Mouse (Mus musculus): ENCODE measurements around the gene Specc1.

The Specc1 gene

DNA sequence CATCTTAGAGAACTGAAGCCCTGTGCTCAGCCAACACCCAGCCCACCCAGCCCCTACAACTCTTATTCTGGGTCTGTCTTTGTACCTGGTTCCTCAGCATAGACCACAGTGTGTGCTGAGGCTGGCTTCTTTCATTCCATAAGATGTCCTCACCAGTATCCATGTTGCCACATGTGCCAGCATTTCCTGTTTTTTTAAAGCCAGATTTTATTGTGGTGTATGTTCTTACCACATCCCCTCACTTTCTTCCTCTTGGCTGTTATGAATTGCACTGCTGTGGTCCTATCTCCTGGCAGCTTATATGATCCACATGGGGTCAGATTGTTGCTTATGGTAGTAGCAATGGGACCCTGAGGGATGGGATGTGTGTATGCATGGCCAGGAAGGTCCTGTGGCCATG is 92.6 kb downstream of the Specc1 start:
- no peak for DNase-seq (ENCODE audit: low spot score)

GRCm38 (mm10) chr11:62050356-62051330 is 94.1 kb downstream of the Specc1 start:
- DNase-seq (ENCODE audit: low spot score) = no peak

DNA sequence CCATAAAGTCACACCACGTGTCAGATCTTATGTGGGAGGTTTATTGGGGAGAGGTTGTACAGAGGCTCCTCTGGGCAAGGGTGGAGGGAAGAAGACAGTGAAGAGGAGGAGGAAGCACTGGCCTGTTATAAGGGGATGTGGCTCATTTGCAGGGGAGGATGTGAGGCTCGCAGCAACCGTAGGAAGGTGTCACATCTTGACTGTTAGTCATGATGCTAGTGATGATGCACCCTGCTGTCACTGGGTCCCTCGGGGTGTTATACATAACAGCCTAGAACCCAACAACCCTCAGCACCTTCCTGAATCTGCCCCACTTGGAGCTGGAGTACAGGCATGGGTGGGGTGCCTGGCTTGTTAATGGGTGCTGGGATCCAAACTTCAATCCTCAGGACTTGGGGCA is 94.9 kb downstream of the Specc1 start:
- DNase-seq (ENCODE audit: low spot score) = no peak

DNA sequence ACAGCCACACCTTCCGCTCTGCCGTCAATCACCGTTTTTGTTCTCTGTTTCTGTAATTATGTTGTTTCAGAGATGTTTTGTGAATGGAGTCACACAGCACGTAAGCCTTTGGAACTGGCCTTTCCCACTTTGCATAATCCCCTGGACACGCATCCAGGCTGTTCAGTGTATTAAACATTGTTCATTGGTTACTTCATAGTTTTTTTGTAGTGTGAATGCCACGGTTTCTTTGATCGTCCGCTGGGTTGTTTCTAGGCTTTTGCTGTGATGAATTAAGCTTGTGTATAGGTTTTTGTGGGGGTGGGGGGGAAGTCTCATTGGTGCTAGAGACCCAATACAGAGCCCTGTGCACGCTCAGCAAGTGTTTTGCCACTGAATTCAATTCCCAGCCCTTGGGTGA is 97.4 kb downstream of the Specc1 start:
- DNase-seq (ENCODE audit: low spot score) = no peak

GRCm38 (mm10) chr11:62064565-62064964 is 108.0 kb downstream of the Specc1 start:
- no peak for DNase-seq (ENCODE audit: low spot score)

- no peak for DNase-seq (ENCODE audit: low spot score)
Measured at GRCm38 (mm10) chr11:62065655-62066054, 109.1 kb downstream of the Specc1 start.

DNA sequence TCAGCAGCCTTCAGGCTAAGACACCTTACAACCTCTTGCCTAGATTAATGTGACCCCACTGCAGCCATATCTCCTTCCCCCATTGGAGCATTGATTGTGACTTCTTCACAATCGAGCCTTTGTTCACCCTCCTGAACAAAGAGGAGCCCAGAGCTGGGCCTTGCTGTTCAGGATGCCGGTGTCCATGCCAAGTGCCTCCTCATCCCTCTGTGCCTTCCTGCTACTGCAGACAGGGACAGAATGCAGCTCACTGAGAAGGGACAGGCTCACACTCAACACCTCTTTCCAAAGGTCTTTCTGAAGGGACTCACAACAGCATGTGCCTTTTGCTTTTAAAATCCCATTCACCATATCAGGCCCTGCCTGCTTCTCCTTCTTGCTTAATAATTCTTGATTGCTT is 113.0 kb downstream of the Specc1 start:
- no peak for DNase-seq (ENCODE audit: low spot score)

- no peak for DNase-seq (ENCODE audit: low spot score)
Measured at GRCm38 (mm10) chr11:62070206-62070605, 113.6 kb downstream of the Specc1 start.

GRCm38 (mm10) chr11:62072406-62072805 is 115.8 kb downstream of the Specc1 start:
- DNase-seq (ENCODE audit: low spot score) = no peak

GRCm38 (mm10) chr11:62073575-62074140 is 117.1 kb downstream of the Specc1 start:
- no peak for DNase-seq (ENCODE audit: low spot score)

DNA sequence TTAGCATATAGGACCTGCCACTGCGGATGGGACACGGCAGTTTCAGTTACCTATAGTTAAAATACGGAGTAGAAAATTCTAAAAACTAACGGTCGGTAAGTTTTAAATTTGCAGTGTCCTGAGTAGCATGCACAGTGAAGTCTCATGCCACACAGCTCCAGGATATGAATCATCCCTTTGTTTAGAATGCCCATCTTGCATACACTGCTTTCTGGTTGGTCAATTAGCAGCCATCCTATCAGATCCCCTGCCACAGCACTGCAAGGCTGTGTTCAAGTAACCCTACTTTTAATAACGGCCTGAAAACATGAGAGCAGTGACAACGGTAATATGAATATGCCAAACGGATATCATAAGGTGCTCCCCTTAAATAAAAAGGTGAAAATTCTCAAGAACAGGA is 118.0 kb downstream of the Specc1 start:
- no peak for DNase-seq (ENCODE audit: low spot score)

DNA sequence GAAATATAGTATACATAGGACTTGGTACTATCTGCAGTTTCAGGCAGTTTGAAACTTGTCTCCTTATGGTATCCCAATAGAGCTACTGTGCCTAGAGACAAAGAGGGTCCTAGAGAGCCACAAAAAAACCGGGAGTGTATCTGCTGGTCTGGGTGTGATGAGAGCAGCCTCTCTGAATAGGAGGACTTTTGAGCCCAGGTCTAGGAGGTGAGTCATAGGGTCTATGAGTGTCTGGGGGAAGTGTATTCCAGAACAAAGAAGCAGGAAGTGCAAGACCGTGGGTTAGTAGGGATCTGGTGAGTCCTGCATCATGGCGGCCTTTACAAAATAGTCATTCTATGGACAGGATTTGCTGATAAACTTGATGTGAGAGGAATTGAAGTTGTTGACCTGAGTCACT is 118.5 kb downstream of the Specc1 start:
- no peak for DNase-seq (ENCODE audit: low spot score)

- DNase-seq (ENCODE audit: low spot score) = no peak
Measured at GRCm38 (mm10) chr11:62075551-62075950, 119.0 kb downstream of the Specc1 start.

GRCm38 (mm10) chr11:62076345-62077156 is 120.0 kb downstream of the Specc1 start:
- peak; percentile 92 for DNase-seq (ENCODE audit: low spot score)

DNA sequence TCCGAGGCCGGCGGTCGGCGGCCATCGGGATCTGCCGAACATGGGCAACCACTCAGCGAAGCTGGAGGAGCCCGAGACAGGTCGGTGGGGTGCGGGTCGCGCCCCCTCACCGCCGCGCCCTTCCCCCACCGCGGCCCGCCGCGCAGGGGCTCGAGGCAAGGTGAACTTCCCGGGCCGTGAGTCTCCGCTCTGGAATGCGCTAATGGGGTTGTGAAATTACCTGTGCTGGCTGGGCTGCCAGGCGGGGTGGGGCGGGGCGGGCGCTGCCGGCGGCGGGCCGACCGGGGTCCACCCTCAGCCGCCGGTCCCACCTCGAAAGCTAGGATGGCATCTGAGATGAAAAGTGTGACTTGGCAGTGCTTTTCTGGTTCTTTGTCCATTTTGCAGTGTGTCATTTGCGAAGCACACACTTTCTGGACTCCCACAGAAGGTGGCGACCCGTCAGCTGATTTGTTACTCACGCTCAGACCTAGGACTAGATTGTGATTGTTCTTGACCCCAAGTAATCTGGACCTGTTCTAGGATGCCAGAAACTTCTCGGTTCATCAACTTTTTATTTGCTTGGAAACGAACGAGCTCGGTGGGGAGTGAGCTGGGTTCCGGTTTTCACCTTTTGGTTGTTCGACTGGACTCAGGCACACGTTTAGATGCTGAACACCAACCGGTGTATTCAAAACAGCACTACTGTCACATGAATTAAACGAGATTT is 120.7 kb downstream of the Specc1 start:
- DNase-seq (ENCODE audit: low spot score) = no peak

DNA sequence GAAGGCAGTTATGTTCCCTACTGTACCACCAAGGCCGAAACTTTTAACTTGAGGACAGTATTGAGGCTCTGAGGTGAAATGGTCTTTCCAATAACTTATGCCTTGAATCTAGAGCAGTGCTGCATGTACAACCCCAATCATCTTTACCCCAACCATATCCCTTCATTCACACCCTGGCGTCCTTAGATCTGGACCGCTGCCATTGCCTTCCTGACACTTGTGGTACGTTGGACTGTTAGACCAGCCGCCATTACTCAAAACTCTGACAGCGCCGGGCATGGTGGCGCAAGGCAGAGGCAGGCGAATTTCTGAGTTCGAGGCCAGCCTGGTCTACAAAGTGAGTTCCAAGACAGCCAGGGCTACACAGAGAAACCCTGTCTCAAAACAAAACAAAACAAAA is 121.8 kb downstream of the Specc1 start:
- DNase-seq (ENCODE audit: low spot score) = no peak

DNA sequence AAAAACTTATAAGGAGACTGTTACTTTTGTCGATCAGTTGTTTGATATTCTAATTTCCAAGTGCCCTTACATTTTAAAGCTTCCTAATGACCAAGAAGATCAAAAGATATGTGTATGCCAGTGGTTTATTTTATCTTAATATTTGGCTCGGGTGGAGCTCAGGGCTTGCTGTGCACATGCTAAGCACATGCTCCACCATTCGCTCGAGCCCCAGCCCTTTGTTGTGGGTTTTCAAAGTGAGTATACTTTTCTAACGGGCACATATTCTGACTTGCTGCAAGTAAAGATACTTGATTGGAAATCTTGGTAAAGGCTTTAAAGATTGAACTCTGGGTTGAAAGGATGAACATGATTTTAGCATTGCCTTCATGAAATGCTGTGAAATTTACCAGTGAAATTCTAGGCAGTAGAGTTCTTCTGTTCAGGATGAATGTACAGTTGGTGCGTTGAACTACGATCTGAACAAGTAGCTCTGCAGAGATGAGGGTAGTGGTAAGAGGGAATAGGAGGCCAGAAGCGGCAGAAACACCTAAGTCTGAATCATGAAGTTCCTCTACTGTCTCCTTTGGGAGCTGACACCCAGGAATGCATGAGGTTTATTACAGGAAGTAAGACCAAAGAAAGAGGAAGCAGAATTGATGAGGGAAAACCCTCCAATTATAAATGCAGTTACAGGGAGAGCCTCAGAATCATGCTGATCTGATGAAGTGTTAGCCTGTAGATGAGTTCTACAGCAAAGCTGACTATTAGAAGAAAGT is 122.7 kb downstream of the Specc1 start:
- no peak for DNase-seq (ENCODE audit: low spot score)

- DNase-seq (ENCODE audit: low spot score) = no peak
Measured at GRCm38 (mm10) chr11:62080476-62080875, 123.9 kb downstream of the Specc1 start.

DNA sequence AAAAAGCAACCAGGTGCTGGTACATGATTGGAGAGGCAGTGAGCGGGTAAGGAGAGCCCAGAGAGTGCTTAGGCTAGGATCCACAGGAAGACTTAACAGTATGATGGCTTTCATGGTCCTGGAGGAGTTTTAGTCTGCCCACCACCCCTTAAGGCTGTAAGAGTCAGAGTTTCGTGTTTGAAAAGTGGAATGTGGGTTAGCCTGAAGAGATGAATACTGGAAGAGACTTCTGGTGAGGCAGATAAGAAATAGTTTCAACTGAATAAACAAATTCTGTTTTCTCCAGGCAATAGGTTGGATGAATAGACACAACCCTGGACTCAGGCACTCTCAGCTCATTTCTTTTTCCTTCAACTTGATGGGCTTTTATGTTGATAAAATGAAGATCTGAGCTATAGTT is 130.1 kb downstream of the Specc1 start:
- DNase-seq (ENCODE audit: low spot score) = no peak

DNA sequence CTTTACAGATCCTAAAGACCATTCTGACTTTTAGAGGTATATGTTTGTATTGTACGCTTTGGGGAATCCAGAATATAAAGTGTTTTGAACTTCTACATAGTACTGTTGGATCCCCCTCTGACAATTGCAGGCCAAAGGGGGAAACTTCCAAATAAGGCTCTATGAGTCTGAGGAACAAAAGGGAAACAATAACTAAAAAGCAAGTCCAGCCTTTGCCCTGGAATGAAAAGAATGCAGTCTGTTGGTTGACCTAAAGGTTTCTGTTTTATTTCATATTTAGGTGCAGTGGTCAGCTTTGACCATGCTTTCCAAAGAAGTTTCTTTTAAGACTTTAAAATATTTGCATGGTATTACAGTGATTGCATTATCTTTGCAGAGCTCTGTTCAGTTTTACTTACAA is 130.5 kb downstream of the Specc1 start:
- no peak for DNase-seq (ENCODE audit: low spot score)

- no peak for DNase-seq (ENCODE audit: low spot score)
Measured at GRCm38 (mm10) chr11:62088651-62089050, 132.1 kb downstream of the Specc1 start.
